Mouse (Mus musculus): ENCODE results near the gene Olfr1356. TPM values are rescaled to one million over a fixed set of nuclear protein-coding genes. Genes with fewer than 3 reads are reported as not detected.
"Not testable (repeated sequence)": the region's sequence is repeated elsewhere in the genome, so short reads cannot be mapped to it uniquely, and the experiment has no call there.

The Olfr1356 gene
- total RNA-seq (2015) (not detected in 2 replicates), total RNA-seq (2017) (not detected in 2 replicates)

DNA sequence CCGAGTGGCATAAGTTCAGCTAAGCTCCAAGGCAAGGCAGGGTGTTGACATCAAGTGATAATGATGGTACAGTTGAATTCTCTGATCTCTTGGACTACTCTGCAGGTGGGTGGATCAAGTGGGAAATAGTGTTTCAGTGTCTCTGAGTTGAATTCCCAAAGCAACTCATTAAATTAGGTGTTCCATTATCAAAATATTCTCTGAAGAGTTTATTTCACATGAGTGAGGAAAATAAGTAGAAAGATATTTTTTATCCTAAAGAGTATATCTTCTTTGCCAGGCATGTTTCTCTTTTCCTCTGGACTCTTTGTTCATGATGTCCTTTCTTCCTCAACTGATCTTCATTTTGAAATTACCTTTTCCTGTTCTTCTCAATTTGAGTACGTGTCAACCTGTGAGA, at the start of gene Olfr1356:
Gene Olfr1356 (minus strand): TSS at position 101 of the 400 bp plus-strand sequence.
- no peak for ATAC-seq (replicated peaks; ENCODE audit: poor library complexity)

DNA sequence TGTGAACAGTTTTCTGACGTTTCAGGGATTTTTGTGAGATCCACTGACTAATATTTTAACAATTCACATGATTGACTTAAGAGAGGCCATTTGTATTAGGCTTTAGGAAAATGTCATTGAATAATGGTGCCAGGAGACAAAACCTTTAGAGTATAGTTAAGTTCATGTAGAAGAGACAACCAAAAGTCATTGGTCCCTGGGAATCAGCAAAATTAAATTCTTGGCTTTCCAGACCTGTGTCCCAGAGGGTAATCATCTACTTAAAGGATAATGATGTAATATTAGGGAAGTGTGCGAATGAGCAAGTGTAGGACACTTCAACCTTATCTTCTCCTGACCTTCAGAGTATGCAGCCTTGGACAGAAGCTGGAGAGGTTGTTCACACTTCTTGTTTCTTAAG, 23.3 kb upstream of the Olfr1356 start, which contains the start of gene Olfr1355:
Gene Olfr1355 (plus strand): TSS at position 301 of the 400 bp plus-strand sequence.
- no peak for ATAC-seq (replicated peaks; ENCODE audit: poor library complexity)

- not testable (repeated sequence) for ATAC-seq (replicated peaks; ENCODE audit: poor library complexity)
Measured at GRCm38 (mm10) chr10:78840456-78840855, 11.5 kb downstream of the Olfr1356 start.

DNA sequence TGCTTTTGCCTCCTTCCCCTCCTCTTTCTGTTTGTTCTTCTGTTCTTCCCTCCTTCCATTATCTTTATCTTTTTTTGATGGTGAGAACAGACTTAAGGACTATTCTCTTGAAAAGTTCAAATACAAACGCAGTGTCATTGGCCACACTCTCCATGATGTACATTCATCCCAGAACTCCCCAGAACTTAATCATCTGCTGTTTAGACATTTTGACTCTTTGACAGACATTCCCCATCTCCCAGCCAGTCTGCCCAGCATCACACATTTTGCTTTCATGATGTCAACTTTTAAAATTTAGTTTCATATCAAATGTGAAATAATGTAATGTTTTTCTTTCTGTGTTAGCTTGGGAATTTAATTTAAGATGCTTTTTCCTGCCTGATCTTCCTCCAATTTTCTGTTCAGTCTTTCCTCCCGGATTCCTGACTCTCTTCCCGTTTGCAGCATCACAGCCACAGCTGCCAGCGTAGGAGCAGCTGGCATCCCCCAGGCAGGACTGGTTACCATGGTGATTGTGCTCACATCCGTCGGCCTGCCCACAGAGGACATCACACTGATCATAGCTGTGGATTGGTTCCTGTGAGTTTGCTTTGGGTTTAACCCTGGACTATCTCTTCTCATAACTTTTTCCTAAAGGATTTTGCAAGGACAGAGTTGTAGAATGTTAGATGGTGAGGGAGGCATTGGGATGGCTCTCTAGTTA, 39.5 kb downstream of the Olfr1356 start:
- no peak for ATAC-seq (replicated peaks; ENCODE audit: poor library complexity)

GRCm38 (mm10) chr10:78801449-78801848, 50.5 kb downstream of the Olfr1356 start:
- ATAC-seq (replicated peaks; ENCODE audit: poor library complexity): no peak

Other genes starting within 250 kb of the Olfr1356 start
- not detected in 2 replicates for gene Olfr1357, start 234.1 kb downstream of the Olfr1356 start, total RNA-seq (2015)
- gene Olfr1357, start 234.1 kb downstream of the Olfr1356 start, total RNA-seq (2017): not detected in 2 replicates
- not detected in 2 replicates for gene Casp14, start 133.9 kb downstream of the Olfr1356 start, total RNA-seq (2015)
- gene Casp14, start 133.9 kb downstream of the Olfr1356 start, total RNA-seq (2017): not detected in 2 replicates
- gene Ccdc105, start 99.1 kb downstream of the Olfr1356 start, total RNA-seq (2015): not detected in 2 replicates
- gene Ccdc105, start 99.1 kb downstream of the Olfr1356 start, total RNA-seq (2017): not detected in 2 replicates
- not detected in 2 replicates for gene Slc1a6, start 71.7 kb downstream of the Olfr1356 start, total RNA-seq (2015)
- gene Slc1a6, start 71.7 kb downstream of the Olfr1356 start, total RNA-seq (2017): not detected in 2 replicates
- not detected in 2 replicates for gene Olfr1355, start 23.4 kb upstream of the Olfr1356 start, total RNA-seq (2015)
- gene Olfr1355, start 23.4 kb upstream of the Olfr1356 start, total RNA-seq (2017): not detected in 2 replicates
- not detected in 2 replicates for gene Olfr1354, start 61.0 kb upstream of the Olfr1356 start, total RNA-seq (2015)
- gene Olfr1354, start 61.0 kb upstream of the Olfr1356 start, total RNA-seq (2017): not detected in 2 replicates
- not detected in 2 replicates for gene Olfr8, start 98.5 kb upstream of the Olfr1356 start, total RNA-seq (2015)
- not detected in 2 replicates for gene Olfr8, start 98.5 kb upstream of the Olfr1356 start, total RNA-seq (2017)
- gene Olfr1353, start 111.1 kb upstream of the Olfr1356 start, total RNA-seq (2015): not detected in 2 replicates
- not detected in 2 replicates for gene Olfr1353, start 111.1 kb upstream of the Olfr1356 start, total RNA-seq (2017)
- 0.02 TPM in 1 of 2 replicates, not detected in the other for gene Olfr1352, start 128.9 kb upstream of the Olfr1356 start, total RNA-seq (2015)
- not detected in 2 replicates for gene Olfr1352, start 128.9 kb upstream of the Olfr1356 start, total RNA-seq (2017)
- gene Olfr1351, start 160.3 kb upstream of the Olfr1356 start, total RNA-seq (2015): not detected in 2 replicates
- not detected in 2 replicates for gene Olfr1351, start 160.3 kb upstream of the Olfr1356 start, total RNA-seq (2017)
- gene Olfr57, start 176.6 kb upstream of the Olfr1356 start, total RNA-seq (2015): not detected in 2 replicates
- gene Olfr57, start 176.6 kb upstream of the Olfr1356 start, total RNA-seq (2017): not detected in 2 replicates
- 10.2 and 10.6 TPM in 2 replicates for gene 2610008E11Rik, start 245.4 kb upstream of the Olfr1356 start, total RNA-seq (2015)
- 8.1 and 9.8 TPM in 2 replicates for gene 2610008E11Rik, start 245.4 kb upstream of the Olfr1356 start, total RNA-seq (2017)

Measured in megakaryocyte progenitor cell, adult 5-6 weeks (primary cell).